Mouse (Mus musculus): ENCODE data around the gene Mrpl32.

Mrpl32 gene

GRCm38 (mm10) chr13:14612926-14613529, at the start of gene Mrpl32, which contains the start of gene Psma2:
TSS of gene Mrpl32 (minus strand) at chr13:14613165.
TSS of gene Psma2 (plus strand) at chr13:14613240.
- DNase-seq, result peak; percentile 96

GRCm38 (mm10) chr13:14649301-14649700, 36.3 kb upstream of the Mrpl32 start:
- no peak for DNase-seq

GRCm38 (mm10) chr13:14639998-14640397, 27.0 kb upstream of the Mrpl32 start:
- DNase-seq, result no peak

- peak; percentile 97 for DNase-seq
These were observed 17.0 kb upstream of the Mrpl32 start, which contains the start of gene AW209491 for GRCm38 (mm10) chr13:14629726-14630641. TSS of gene AW209491 (plus strand) at chr13:14630154.

GRCm38 (mm10) chr13:14618724-14619123, 5.8 kb upstream of the Mrpl32 start:
- peak; percentile 78 for DNase-seq

GRCm38 (mm10) chr13:14613553-14613952, 588 bp upstream of the Mrpl32 start:
- no peak for DNase-seq

- DNase-seq, result no peak
These were observed 502 bp downstream of the Mrpl32 start for GRCm38 (mm10) chr13:14612463-14612862.

GRCm38 (mm10) chr13:14607616-14608015, 5.3 kb downstream of the Mrpl32 start:
- DNase-seq, result no peak

- no peak for DNase-seq
These were observed 10.2 kb downstream of the Mrpl32 start for GRCm38 (mm10) chr13:14602744-14603143.

GRCm38 (mm10) chr13:14580392-14580791, 32.6 kb downstream of the Mrpl32 start:
- DNase-seq, result no peak

GRCm38 (mm10) chr13:14574128-14574527, 38.8 kb downstream of the Mrpl32 start:
- no peak for DNase-seq

- no peak for DNase-seq
These were observed 51.6 kb downstream of the Mrpl32 start for GRCm38 (mm10) chr13:14561336-14561735.
